Mouse (Mus musculus) liver, postnatal 0 days (tissue): ENCODE results near the gene Fermt3.

Experiments
- CTCF ChIP-seq: sonication (generic); IDR thresholded peaks from 2 replicates; pipeline ENCODE4 v1.5.1; 2016; ENCODE audit warnings: antibody characterized with exemption, low read depth
- EP300 ChIP-seq: IDR thresholded peaks from 2 replicates; pipeline ENCODE4 v1.6.1; 2016; ENCODE audit warnings: antibody characterized with exemption, low read depth, mild to moderate bottlenecking

- TF ChIP-seq CTCF (no peak), EP300 (no peak)
Observed at GRCm38 (mm10) chr19:6999360-7000063, 19.8 kb downstream of the Fermt3 start.
